Mouse (Mus musculus): ENCODE measurements around the gene Plg.

Plg gene

GRCm38 (mm10) chr17:12455143-12455790 is 76.9 kb downstream of the Plg start:
- no peak for DNase-seq

- no peak for DNase-seq
These were observed 82.8 kb downstream of the Plg start for GRCm38 (mm10) chr17:12461168-12461567.

GRCm38 (mm10) chr17:12466501-12467000 is 88.1 kb downstream of the Plg start:
- no peak for DNase-seq

GRCm38 (mm10) chr17:12467642-12468041 is 89.2 kb downstream of the Plg start:
- no peak for DNase-seq

GRCm38 (mm10) chr17:12468745-12469144 is 90.3 kb downstream of the Plg start:
- DNase-seq, result no peak

All from cerebellum, adult 9-10 months (tissue).